In genomic region chr3:96027875-96028274, GRCm38 (mm10) we compare ENCODE assay signal across 20 mouse cellular contexts. TPM values are rescaled to one million over a fixed set of nuclear protein-coding genes. Genes with fewer than 3 reads are reported as not detected.
A peak's percentile ranks its signal among the peaks of the same experiment; 100 is the strongest.
DNase-seq lines count a peak whose midpoint lies in the region; ATAC-seq and TF ChIP-seq lines count a peak whose summit lies in the region.
"Had no signal": no experiment of that assay in that cellular context is flagged by ENCODE, and none has a peak within 500 bp of the region (broad histone marks: within the 10 kb centered on the region; RNA-seq: fewer than 3 reads in every experiment).

No protein-coding gene starts in this region.

- 63% methylated on average over 1 of the region's 1 CpGs for WGBS in lung, embryonic 14.5 days
- WGBS in hindbrain, embryonic 16.5 days = 90% methylated on average over 1 of the region's 1 CpGs

- no peak overlapping the region for H3K4me2 ChIP-seq in lung, embryonic 14.5 days
- H3K4me2 ChIP-seq in hindbrain, embryonic 16.5 days (ENCODE audit: low read length) = no peak overlapping the region
- H3K4me2 ChIP-seq: limb, embryonic 12.5 days; neural tube, embryonic 12.5 days had no signal

- no peak for ATAC-seq in CD4-positive, CD25-positive, alpha-beta regulatory T cell, adult 4 months
- no peak for ATAC-seq in lung, embryonic 14.5 days (ENCODE audit: insufficient read depth)
- ATAC-seq in erythroblast, adult 5-6 weeks (replicated peaks; ENCODE audit: low FRiP score, poor library complexity, severe bottlenecking) = 0 out of 2 replicates have a peak, but pooled peaks have one; percentile 56
- ATAC-seq in hindbrain, embryonic 16.5 days = no peak
- ATAC-seq: forebrain, postnatal 0 days; inflammation-experienced regulatory T-cells, adult 6 months had no signal

- TF ChIP-seq CTCF in lung, embryonic 14.5 days (IDR thresholded peaks at IDR 0.05; ENCODE audit: low read depth) = no peak

- DNase-seq in CD4-positive, CD25-positive, alpha-beta regulatory T cell, adult 2 months (ENCODE audit: low read depth, low spot score) = peak; percentile 21
- DNase-seq in lung, embryonic 14.5 days = peak; percentile 56
- DNase-seq in lung, adult 18-20 months = no peak
- peak; percentile 10 for DNase-seq in A20 (ENCODE audit: low read depth, low spot score)
- no peak for DNase-seq in layer of hippocampus, adult 9-10 months (ENCODE audit: low spot score)
- DNase-seq: cerebellum, adult 11-12 months; cerebellum, postnatal 36 days; forebrain, postnatal 0 days; gastrocnemius, adult 2 months; kidney, adult 9 months; right cerebral cortex, postnatal 25 days had no signal

- H3K9ac ChIP-seq in lung, embryonic 14.5 days = no peak overlapping the region
- no peak overlapping the region for H3K9ac ChIP-seq in hindbrain, embryonic 16.5 days (ENCODE audit: low read depth, low read length)
- H3K9ac ChIP-seq: forebrain, postnatal 0 days; limb, embryonic 12.5 days; liver, embryonic 14.5 days; neural tube, embryonic 12.5 days had no signal

- no peaks in the 10 kb centered on the region for H3K4me1 ChIP-seq in lung, embryonic 14.5 days (ENCODE audit: insufficient read depth)
- no peaks in the 10 kb centered on the region for H3K4me1 ChIP-seq in hindbrain, embryonic 16.5 days (ENCODE audit: control insufficient read depth, insufficient read depth, low read depth, low read length)
- H3K4me1 ChIP-seq: limb, embryonic 12.5 days; neural tube, embryonic 12.5 days had no signal

- H3K27ac ChIP-seq in lung, embryonic 14.5 days (ENCODE audit: low read depth) = no peak overlapping the region
- no peak overlapping the region for H3K27ac ChIP-seq in hindbrain, embryonic 16.5 days (ENCODE audit: low read depth, low read length)
- H3K27ac ChIP-seq: gastrocnemius, adult 2 months; layer of hippocampus, adult 2 months; limb, embryonic 12.5 days; liver, embryonic 14.5 days; neural tube, embryonic 12.5 days; stomach, postnatal 0 days had no signal

- no peak overlapping the region for H3K4me3 ChIP-seq in lung, embryonic 14.5 days (ENCODE audit: low read depth, low read length)
- no peak overlapping the region for H3K4me3 ChIP-seq in hindbrain, embryonic 16.5 days (ENCODE audit: low read length)
- H3K4me3 ChIP-seq: gastrocnemius, adult 2 months; layer of hippocampus, adult 2 months; limb, embryonic 12.5 days; neural tube, embryonic 12.5 days had no signal

- 0 out of 2 replicates have a peak, but pooled peaks cover 3% of the 10 kb centered on the region for H3K36me3 ChIP-seq in lung, embryonic 14.5 days (ENCODE audit: insufficient read depth)
- H3K36me3 ChIP-seq in hindbrain, embryonic 16.5 days (ENCODE audit: control insufficient read depth, insufficient read depth, low read length) = peaks cover under 1% of the 10 kb centered on the region; the same call in 1 of the 2 replicates

- no peaks in the 10 kb centered on the region for H3K27me3 ChIP-seq in lung, embryonic 14.5 days (ENCODE audit: insufficient read depth, low read length)
- H3K27me3 ChIP-seq in hindbrain, embryonic 16.5 days (replicated peaks; ENCODE audit: control insufficient read depth, insufficient read depth, low read length) = no peaks in the 10 kb centered on the region
- H3K27me3 ChIP-seq: limb, embryonic 12.5 days; neural tube, embryonic 12.5 days had no signal

- no peaks in the 10 kb centered on the region for H3K9me3 ChIP-seq in lung, embryonic 14.5 days (ENCODE audit: low read depth, low read length)
- H3K9me3 ChIP-seq in hindbrain, embryonic 16.5 days (ENCODE audit: control insufficient read depth, low read length) = no peaks in the 10 kb centered on the region
- H3K9me3 ChIP-seq: limb, embryonic 12.5 days; neural tube, embryonic 12.5 days had no signal

RNA-seq across cellular contexts. Expression of gene Vps45, which starts 30.4 kb away (rescaled TPM):
- 10 to 100 TPM; 22.2 to 24.3 TPM for polyA plus RNA-seq in CD4-positive, CD25-positive, alpha-beta regulatory T cell, adult 4 months (2017; shearing (Covaris generic))
- 18.6 and 19.7 TPM in 2 replicates for polyA plus RNA-seq in lung, embryonic 14.5 days (2014; fragmentation: Nextera tagmentation; extraction: Ambion mirVana)
- total RNA-seq in erythroblast, adult 5-6 weeks (2015; ENCODE audit: low replicate concordance) = 2.5 and 14.2 TPM in 2 replicates
- 5.1 and 7.1 TPM in 2 replicates for total RNA-seq in erythroblast, adult 5-6 weeks (2017; ENCODE audit: low replicate concordance)
- 58.7 and 60.8 TPM in 2 replicates for polyA plus RNA-seq in hindbrain, embryonic 16.5 days (2015; fragmentation: Nextera tagmentation; extraction: Ambion mirVana)

RNA-seq across cellular contexts. Expression of gene Plekho1, which starts 32.1 kb away (rescaled TPM):
- 10 to 100 TPM in 1 of 2 experiments, 1 to 10 TPM in 1; 9.8 to 10.1 TPM for polyA plus RNA-seq in CD4-positive, CD25-positive, alpha-beta regulatory T cell, adult 4 months (2017; shearing (Covaris generic))
- 36.7 and 37.0 TPM in 2 replicates for polyA plus RNA-seq in lung, embryonic 14.5 days (2014; fragmentation: Nextera tagmentation; extraction: Ambion mirVana)
- total RNA-seq in erythroblast, adult 5-6 weeks (2015; ENCODE audit: low replicate concordance) = 6.7 and 10.8 TPM in 2 replicates
- 8.2 and 10.1 TPM in 2 replicates for total RNA-seq in erythroblast, adult 5-6 weeks (2017; ENCODE audit: low replicate concordance)
- polyA plus RNA-seq in hindbrain, embryonic 16.5 days (2015; fragmentation: Nextera tagmentation; extraction: Ambion mirVana) = 27.7 and 41.3 TPM in 2 replicates

Comparison
In these comparisons a context has a peak if more than half of its experiments do, and no peak if none do; other contexts are left out.
1. DNase-seq: peak in CD4-positive, CD25-positive, alpha-beta regulatory T cell, adult 2 months (single experiment), lung, embryonic 14.5 days (single experiment) and A20 (single experiment); none in lung, adult 18-20 months (0 of 2) and layer of hippocampus, adult 9-10 months (single experiment).